Mouse (Mus musculus): Measurements from ENCODE around the gene Fggy.

- TF ChIP-seq CTCF (IDR thresholded peaks at IDR 0.05; ENCODE audit: low read depth) (no peak), EP300 (optimal IDR thresholded peaks at IDR 0.05) (no peak)
Observed at GRCm38 (mm10) chr4:95588722-95589283, 31.5 kb downstream of the Fggy start.
